Mouse (Mus musculus) hindbrain, embryonic 15.5 days (tissue): ENCODE data around the gene Zcchc12. TPM values are rescaled to one million over a fixed set of nuclear protein-coding genes. Genes with fewer than 3 reads are reported as not detected.

Source experiments
- ATAC-seq: fragments of 200-750 bp; cut with Nextera tagmentation; 2 replicates; pipeline ENCODE4 v1.8.0; 2017; ENCODE audit warnings: low read depth, moderate number of reproducible peaks, moderate TSS enrichment; ENCODE audit not compliant: low FRiP score
- H3K27ac ChIP-seq: fragments of 300-500 bp; sonication (generic); replicated peaks from 2 replicates; pipeline ENCODE4 v1.5.1; 2015; ENCODE audit warnings: mild to moderate bottlenecking, inconsistent platforms
- H3K27me3 ChIP-seq: fragments of 300-500 bp; sonication (generic); 2 replicates; pipeline ENCODE4 v1.6.1; 2015; ENCODE audit warnings: control low read depth, inconsistent platforms
- H3K36me3 ChIP-seq: fragments of 300-500 bp; sonication (generic); 2 replicates; pipeline ENCODE4 v1.6.1; 2015; ENCODE audit warnings: control low read depth, inconsistent platforms
- H3K4me1 ChIP-seq: fragments of 300-500 bp; sonication (generic); replicated peaks from 2 replicates; pipeline ENCODE4 v1.6.1; 2015; ENCODE audit warnings: control low read depth, inconsistent platforms
- H3K4me2 ChIP-seq: fragments of 300-500 bp; sonication (generic); 2 replicates; pipeline ENCODE4 v1.6.1; 2015; ENCODE audit warnings: moderate library complexity, mild to moderate bottlenecking, inconsistent platforms
- H3K4me3 ChIP-seq: fragments of 300-500 bp; sonication (generic); 2 replicates; pipeline ENCODE4 v1.5.1; 2015; ENCODE audit warnings: mild to moderate bottlenecking, inconsistent platforms
- H3K9ac ChIP-seq: fragments of 300-500 bp; sonication (generic); 2 replicates; pipeline ENCODE4 v1.6.1; 2015; ENCODE audit warnings: inconsistent platforms
- H3K9me3 ChIP-seq: fragments of 300-500 bp; sonication (generic); 2 replicates; pipeline ENCODE4 v1.6.1; 2016; ENCODE audit warnings: control low read depth, inconsistent platforms
- WGBS: fragments of 180-500 bp; shearing (Covaris S2); methylation state at CpG from one replicate; pipeline ENCODE4 v1.1.7; 2015; 5-methylcytosine and 5-hydroxymethylcytosine counted together
- polyA plus RNA-seq: library from polyadenylated mRNA; unstranded; fragments of >200 nt; fragmentation: Nextera tagmentation; extraction: Ambion mirVana; gene quantifications from 2 replicates; pipeline ENCODE4 v1.2.1, GENCODE M21; 2015

The Zcchc12 gene
- polyA plus RNA-seq, 1 experiment from 2014 or later: 344 TPM

- Histone ChIP-seq H3K36me3 (no peaks in the 10 kb centered on the region), H3K27ac (no peak overlapping the region), H3K9me3 (no peaks in the 10 kb centered on the region), H3K4me2 (no peak overlapping the region), H3K4me3 (no peak overlapping the region), H3K27me3 (no peaks in the 10 kb centered on the region), H3K4me1 (no peaks in the 10 kb centered on the region), H3K9ac (no peak overlapping the region)
- 57% methylated on average over 2 of the region's 2 CpGs for WGBS
- ATAC-seq: no peak
These were observed 30.9 kb downstream of the Zcchc12 start for GRCm38 (mm10) chrX:36226577-36226976.

- H3K27ac ChIP-seq: no peak overlapping the region
- no peaks in the 10 kb centered on the region for H3K4me1 ChIP-seq
- H3K27me3 ChIP-seq: no peaks in the 10 kb centered on the region
- WGBS: 65% methylated on average over 7 of the region's 7 CpGs
- no peak overlapping the region for H3K4me3 ChIP-seq
- H3K9me3 ChIP-seq: no peaks in the 10 kb centered on the region
- no peaks in the 10 kb centered on the region for H3K36me3 ChIP-seq
- no peak for ATAC-seq
- H3K4me2 ChIP-seq: no peak overlapping the region
- H3K9ac ChIP-seq: no peak overlapping the region
These were observed 33.2 kb downstream of the Zcchc12 start for GRCm38 (mm10) chrX:36228861-36229260.

- H3K4me1 ChIP-seq: no peaks in the 10 kb centered on the region
- H3K4me2 ChIP-seq: no peak overlapping the region
- H3K27ac ChIP-seq: no peak overlapping the region
- no peaks in the 10 kb centered on the region for H3K9me3 ChIP-seq
- no peaks in the 10 kb centered on the region for H3K36me3 ChIP-seq
- ATAC-seq: no peak
- H3K9ac ChIP-seq: no peak overlapping the region
- H3K4me3 ChIP-seq: no peak overlapping the region
- 76% methylated on average over 2 of the region's 2 CpGs for WGBS
- H3K27me3 ChIP-seq: no peaks in the 10 kb centered on the region
These were observed 33.6 kb downstream of the Zcchc12 start for GRCm38 (mm10) chrX:36229273-36229672.

- no peak overlapping the region for H3K4me2 ChIP-seq
- no peaks in the 10 kb centered on the region for H3K9me3 ChIP-seq
- H3K9ac ChIP-seq: no peak overlapping the region
- WGBS: 87% methylated on average over 6 of the region's 6 CpGs
- H3K36me3 ChIP-seq: no peaks in the 10 kb centered on the region
- H3K27me3 ChIP-seq: no peaks in the 10 kb centered on the region
- no peak overlapping the region for H3K27ac ChIP-seq
- no peaks in the 10 kb centered on the region for H3K4me1 ChIP-seq
- no peak for ATAC-seq
- H3K4me3 ChIP-seq: no peak overlapping the region
These were observed 39.9 kb downstream of the Zcchc12 start for GRCm38 (mm10) chrX:36235652-36236051.

Other genes starting within 250 kb of the Zcchc12 start
- gene Il13ra1, start 83.8 kb upstream of the Zcchc12 start, polyA plus RNA-seq: 6.1 and 7.8 TPM in 2 replicates
- gene Lonrf3, start 132.4 kb downstream of the Zcchc12 start, polyA plus RNA-seq: 0.34 and 0.41 TPM in 2 replicates
- gene Gm6268, start 205.4 kb downstream of the Zcchc12 start, polyA plus RNA-seq: not detected in 2 replicates